Mouse (Mus musculus) bone marrow macrophage, adult 2 months (primary cell): Measurements from ENCODE around the gene Vwa3b.

Source experiments
- CTCF ChIP-seq: IDR thresholded peaks from 2 replicates; pipeline ENCODE4 v1.5.1; 2012; ENCODE audit warnings: low read depth, mild to moderate bottlenecking, low read length, moderate library complexity
- POLR2A ChIP-seq: IDR thresholded peaks from 2 replicates; pipeline ENCODE4 v1.6.1; 2012; ENCODE audit warnings: mild to moderate bottlenecking, low read depth, low read length, borderline replicate concordance

GRCm38 (mm10) chr1:37000307-37000706 is 26.1 kb upstream of the Vwa3b start:
- TF ChIP-seq CTCF, result no peak
- no peak for TF ChIP-seq POLR2A
